Mouse (Mus musculus) lung, postnatal 0 days (tissue): ENCODE measurements around the gene Clk1. TPM values are rescaled to one million over a fixed set of nuclear protein-coding genes. Genes with fewer than 3 reads are reported as not detected.

Source experiments
- ATAC-seq: fragments of 200-750 bp; cut with Nextera tagmentation; 2 replicates; pipeline ENCODE4 v1.8.0; 2017; ENCODE audit warnings: moderate library complexity
- DNase-seq: peaks from one replicate; pipeline ENCODE4 v3.0.0-alpha.2; 2016; ENCODE audit warnings: low spot score
- H3K27ac ChIP-seq: fragments of 300-500 bp; sonication (generic); 2 replicates; pipeline ENCODE4 v1.5.1; 2014; ENCODE audit warnings: antibody characterized with exemption, mild to moderate bottlenecking, low read length, mixed read lengths
- H3K27me3 ChIP-seq: fragments of 300-500 bp; sonication (generic); replicated peaks from 2 replicates; pipeline ENCODE4 v1.6.1; 2014; ENCODE audit warnings: low read length, mixed read lengths; ENCODE audit not compliant: insufficient read depth
- H3K36me3 ChIP-seq: fragments of 300-500 bp; sonication (generic); 2 replicates; pipeline ENCODE4 v1.6.1; 2014; ENCODE audit warnings: low read length, mixed read lengths; ENCODE audit not compliant: insufficient read depth
- H3K4me1 ChIP-seq: fragments of 300-500 bp; sonication (generic); 2 replicates; pipeline ENCODE4 v1.6.1; 2014; ENCODE audit warnings: antibody characterized with exemption, low read depth, low read length, mixed read lengths; ENCODE audit not compliant: insufficient read depth
- H3K4me2 ChIP-seq: fragments of 300-500 bp; sonication (generic); replicated peaks from 2 replicates; pipeline ENCODE4 v1.6.1; 2014; ENCODE audit warnings: low read depth, mild to moderate bottlenecking, low read length, moderate library complexity, mixed read lengths
- H3K4me3 ChIP-seq: fragments of 300-500 bp; sonication (generic); 2 replicates; pipeline ENCODE4 v1.5.1; 2014; ENCODE audit warnings: low read depth, low read length
- H3K9ac ChIP-seq: fragments of 300-500 bp; sonication (generic); replicated peaks from 2 replicates; pipeline ENCODE4 v1.6.1; 2014; ENCODE audit warnings: low read depth, mild to moderate bottlenecking
- H3K9me3 ChIP-seq: fragments of 300-500 bp; sonication (generic); 2 replicates; pipeline ENCODE4 v1.6.1; 2016; ENCODE audit warnings: low read length, mixed read lengths
- CTCF ChIP-seq: IDR thresholded peaks from 2 replicates; pipeline ENCODE4 v1.5.1; 2016; ENCODE audit warnings: antibody characterized with exemption, mild to moderate bottlenecking
- EP300 ChIP-seq: IDR thresholded peaks from 2 replicates; pipeline ENCODE4 v1.6.1; 2016; ENCODE audit warnings: antibody characterized with exemption, mild to moderate bottlenecking, control low read depth
- WGBS: fragments of 180-500 bp; shearing (Covaris S2); extraction: QIAGEN DNeasy Blood & Tissue Kit; methylation state at CpG from one replicate; pipeline ENCODE4 v1.1.7; 2014; 5-methylcytosine and 5-hydroxymethylcytosine counted together
- polyA plus RNA-seq: library from polyadenylated mRNA; unstranded; fragments of >200 nt; fragmentation: Nextera tagmentation; extraction: Ambion mirVana; gene quantifications from 2 replicates; pipeline ENCODE4 v1.2.1, GENCODE M21; 2015

Clk1 gene
- polyA plus RNA-seq, 1 experiment from 2014 or later = 247 TPM

GRCm38 (mm10) chr1:58366737-58367471, 57.0 kb downstream of the Clk1 start:
- Histone ChIP-seq H3K36me3 (no peaks in the 10 kb centered on the region), H3K9ac (no peak overlapping the region), H3K4me3 (no peak overlapping the region), H3K4me1 (no peaks in the 10 kb centered on the region), H3K4me2 (no peak overlapping the region), H3K27ac (no peak overlapping the region), H3K27me3 (no peaks in the 10 kb centered on the region), H3K9me3 (no peaks in the 10 kb centered on the region)
- DNase-seq (peak; percentile 10), ATAC-seq (peak; percentile 33; the same call in 1 of the 2 replicates)
- no peak for TF ChIP-seq EP300
- no peak for TF ChIP-seq CTCF
- 77% methylated on average over 12 of the region's 12 CpGs for WGBS

DNA sequence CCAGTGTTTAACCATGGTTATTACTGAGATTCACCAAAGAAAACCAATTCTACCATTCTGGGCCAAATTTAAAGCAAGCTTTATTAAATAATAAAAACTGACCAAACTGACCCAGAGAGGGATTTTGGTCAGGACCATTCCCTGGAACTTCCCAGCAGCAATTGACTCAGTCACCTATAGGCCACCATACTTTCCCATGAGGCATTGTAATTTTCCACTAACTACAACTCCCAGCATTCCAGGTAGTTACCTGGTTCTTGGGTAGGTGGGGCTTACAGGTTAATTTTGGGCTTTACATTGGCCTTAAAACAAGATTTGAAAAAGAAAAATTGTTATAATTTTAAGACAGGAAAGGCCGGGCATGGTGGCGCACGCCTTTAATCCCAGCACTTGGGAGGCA, 58.0 kb downstream of the Clk1 start:
- DNase-seq = no peak
- Histone ChIP-seq H3K36me3 (no peaks in the 10 kb centered on the region), H3K27ac (no peak overlapping the region), H3K4me3 (no peak overlapping the region), H3K9me3 (no peaks in the 10 kb centered on the region), H3K4me2 (no peak overlapping the region), H3K9ac (no peak overlapping the region), H3K4me1 (no peaks in the 10 kb centered on the region), H3K27me3 (no peaks in the 10 kb centered on the region)
- TF ChIP-seq EP300 (no peak), CTCF (no peak)
- no peak for ATAC-seq
- 97% methylated on average over 3 of the region's 3 CpGs for WGBS

GRCm38 (mm10) chr1:58364551-58364950, 59.3 kb downstream of the Clk1 start:
- Histone ChIP-seq H3K27me3 (no peaks in the 10 kb centered on the region), H3K36me3 (no peaks in the 10 kb centered on the region), H3K4me2 (no peak overlapping the region), H3K27ac (no peak overlapping the region), H3K9me3 (no peaks in the 10 kb centered on the region), H3K4me3 (no peak overlapping the region), H3K9ac (no peak overlapping the region), H3K4me1 (no peaks in the 10 kb centered on the region)
- DNase-seq (no peak), ATAC-seq (no peak)
- TF ChIP-seq EP300 (no peak), CTCF (no peak)
- 93% methylated on average over 12 of the region's 12 CpGs for WGBS

- no peak overlapping the region for H3K4me2 ChIP-seq
- no peak overlapping the region for H3K9ac ChIP-seq
- H3K36me3 ChIP-seq = no peaks in the 10 kb centered on the region
- H3K27ac ChIP-seq = no peak overlapping the region
- TF ChIP-seq EP300 = no peak
- no peak for TF ChIP-seq CTCF
- H3K9me3 ChIP-seq = no peaks in the 10 kb centered on the region
- 70% methylated on average over 4 of the region's 4 CpGs for WGBS
- H3K4me3 ChIP-seq = no peak overlapping the region
- no peak for DNase-seq
- H3K27me3 ChIP-seq = no peaks in the 10 kb centered on the region
- H3K4me1 ChIP-seq = no peaks in the 10 kb centered on the region
- no peak for ATAC-seq
Observed at GRCm38 (mm10) chr1:58362296-58362695, 61.6 kb downstream of the Clk1 start.

Other genes starting within 250 kb of the Clk1 start
- gene Aox4, start 213.7 kb downstream of the Clk1 start, polyA plus RNA-seq = 0.04 TPM in 1 of 2 replicates, not detected in the other
- gene Aox2, start 145.7 kb downstream of the Clk1 start, polyA plus RNA-seq = 0.02 and 0.05 TPM in 2 replicates
- 201 and 206 TPM in 2 replicates for gene Bzw1, start 31.2 kb downstream of the Clk1 start, polyA plus RNA-seq
- gene Nif3l1, start 21.1 kb upstream of the Clk1 start, polyA plus RNA-seq = 13.0 and 14.9 TPM in 2 replicates
- 31.3 and 35.1 TPM in 2 replicates for gene Ppil3, start 21.4 kb upstream of the Clk1 start, polyA plus RNA-seq
- gene Orc2, start 81.0 kb upstream of the Clk1 start, polyA plus RNA-seq = 11.4 and 12.4 TPM in 2 replicates
- 6.6 and 7.8 TPM in 2 replicates for gene Fam126b, start 162.3 kb upstream of the Clk1 start, polyA plus RNA-seq
- 162 and 163 TPM in 2 replicates for gene Ndufb3, start 162.3 kb upstream of the Clk1 start, polyA plus RNA-seq